Comparison of ENCODE assay signal across 9 mouse cellular contexts in the genomic region with DNA sequence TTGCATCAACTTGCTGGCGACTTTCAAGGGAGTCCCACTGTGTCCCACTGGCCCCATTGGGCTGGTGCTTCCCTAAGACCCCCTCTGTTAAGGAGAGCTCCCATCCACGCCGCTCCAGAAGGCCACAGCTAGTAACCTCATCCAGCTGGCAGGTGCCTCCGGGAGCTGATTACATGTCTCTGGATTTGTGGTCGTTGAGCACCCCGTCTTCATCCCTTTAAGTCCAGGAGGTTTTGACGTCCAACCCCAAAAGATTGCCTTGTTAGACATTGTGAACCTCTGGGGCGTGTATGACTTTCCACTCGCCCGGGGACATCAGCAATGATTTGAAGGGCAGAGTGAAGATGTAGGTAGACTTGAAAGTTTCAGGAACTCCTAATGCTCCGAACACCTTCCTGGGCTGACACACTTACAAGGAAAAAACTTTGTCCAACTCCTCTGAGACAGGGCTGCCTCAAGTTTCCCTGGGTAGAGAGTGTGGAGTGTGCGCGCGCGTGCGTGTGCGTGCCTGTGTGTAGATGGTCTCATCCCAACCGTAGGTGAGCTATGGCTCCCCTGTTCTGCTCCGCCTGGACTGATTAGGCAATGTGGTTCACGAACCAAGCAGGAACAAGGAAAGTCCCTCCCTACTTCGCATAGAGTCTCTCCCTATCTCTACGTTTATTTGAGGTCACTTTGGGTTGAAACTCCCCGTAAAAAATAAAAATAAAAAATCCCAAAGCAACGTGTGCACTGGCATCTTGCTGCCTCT. TPM values are rescaled to one million over a fixed set of nuclear protein-coding genes. Genes with fewer than 3 reads are reported as not detected.
DNase-seq lines count a peak whose midpoint lies in the region; ATAC-seq and TF ChIP-seq lines count a peak whose summit lies in the region.
"Had no signal": no experiment of that assay in that cellular context is flagged by ENCODE, and none has a peak within 500 bp of the region (broad histone marks: within the 10 kb centered on the region; RNA-seq: fewer than 3 reads in every experiment).

No protein-coding gene starts in this region.

- no peak for TF ChIP-seq CTCF in MEL (IDR thresholded peaks at IDR 0.05 in 2 of 3, conservative IDR thresholded peaks at IDR 0.05 in 1 of 3; ENCODE audit: control insufficient read depth in 1 of 3, insufficient read depth in 1 of 3, low read depth in 2 of 3, low read length in 3 of 3, poor library complexity in 1 of 3, severe bottlenecking in 1 of 3)

- peak in 1 of 2 experiments; percentile 37; a peak in 1 of 4 replicates for TF ChIP-seq POLR2A in MEL (IDR thresholded peaks at IDR 0.05; ENCODE audit: control insufficient read depth in 1 of 2, insufficient read depth in 1 of 2, low read depth in 1 of 2, low read length in 2 of 2, poor library complexity in 1 of 2)

- no peaks in the 10 kb centered on the region for H3K36me3 ChIP-seq in MEL (ENCODE audit: control insufficient read depth in 1 of 2, insufficient read depth in 2 of 2, low read length in 2 of 2)
- no peaks in the 10 kb centered on the region for H3K36me3 ChIP-seq in hindbrain, embryonic 11.5 days (ENCODE audit: control insufficient read depth, insufficient read depth, low read length)
- no peaks in the 10 kb centered on the region for H3K36me3 ChIP-seq in liver, embryonic 13.5 days
- H3K36me3 ChIP-seq in stomach, embryonic 16.5 days (ENCODE audit: control insufficient read depth, insufficient read depth, low read length) = no peaks in the 10 kb centered on the region

- peak; percentile 16 for DNase-seq in gastrocnemius, postnatal 10 days
- no peak for DNase-seq in gastrocnemius, postnatal 25 days
- DNase-seq in MEL (ENCODE audit: low read depth, low spot score) = no peak
- DNase-seq in hindbrain, embryonic 11.5 days (ENCODE audit: low spot score) = peak; percentile 45
- no peak for DNase-seq in liver, embryonic 13.5 days
- DNase-seq in left cerebral cortex, adult 8-10 months (ENCODE audit: low spot score in 2 of 2) = no peak
- DNase-seq in cerebellum, adult 18-20 months = no peak

- TF ChIP-seq EP300 in MEL (IDR thresholded peaks at IDR 0.05; ENCODE audit: low read depth in 1 of 2, low read length in 2 of 2) = no peak

- H3K27me3 ChIP-seq in MEL (ENCODE audit: control insufficient read depth in 1 of 2, insufficient read depth in 2 of 2, low read length in 2 of 2) = no peaks in the 10 kb centered on the region
- H3K27me3 ChIP-seq in hindbrain, embryonic 11.5 days (ENCODE audit: control insufficient read depth, insufficient read depth, low read length) = peaks cover 68% of the 10 kb centered on the region
- H3K27me3 ChIP-seq in liver, embryonic 13.5 days = peaks cover 99% of the 10 kb centered on the region
- peaks cover 29% of the 10 kb centered on the region for H3K27me3 ChIP-seq in stomach, embryonic 16.5 days (ENCODE audit: control insufficient read depth, insufficient read depth, low read length)

- H3K9me3 ChIP-seq in MEL (replicated peaks; ENCODE audit: insufficient read depth, low read length) = no peaks in the 10 kb centered on the region
- no peaks in the 10 kb centered on the region for H3K9me3 ChIP-seq in hindbrain, embryonic 11.5 days (ENCODE audit: control insufficient read depth, low read length)
- no peaks in the 10 kb centered on the region for H3K9me3 ChIP-seq in liver, embryonic 13.5 days (replicated peaks)
- H3K9me3 ChIP-seq in stomach, embryonic 16.5 days (replicated peaks; ENCODE audit: control insufficient read depth, low read length) = no peaks in the 10 kb centered on the region

- peak overlapping the region; percentile 83 for H3K9ac ChIP-seq in MEL (ENCODE audit: control insufficient read depth, low read depth, low read length, poor library complexity, severe bottlenecking)
- H3K9ac ChIP-seq in hindbrain, embryonic 11.5 days (ENCODE audit: low read depth, low read length) = no peak overlapping the region; the same call in 1 of the 2 replicates
- H3K9ac ChIP-seq in liver, embryonic 13.5 days = no peak overlapping the region
- peak overlapping the region; percentile 69 for H3K9ac ChIP-seq in stomach, embryonic 16.5 days (ENCODE audit: low read length)

- peak overlapping the region; percentile 88 to 100 for H3K4me3 ChIP-seq in MEL (ENCODE audit: control insufficient read depth in 1 of 2, insufficient read depth in 1 of 2, low read depth in 2 of 2, low read length in 2 of 2)
- H3K4me3 ChIP-seq in hindbrain, embryonic 11.5 days (ENCODE audit: low read depth, low read length) = no peak overlapping the region; the same call in 1 of the 2 replicates
- H3K4me3 ChIP-seq in liver, embryonic 13.5 days (replicated peaks) = peak overlapping the region; percentile 56
- H3K4me3 ChIP-seq in stomach, embryonic 16.5 days (replicated peaks; ENCODE audit: low read length) = peak overlapping the region; percentile 61

- no peaks in the 10 kb centered on the region; a peak in 1 of 4 replicates for H3K4me1 ChIP-seq in MEL (ENCODE audit: control insufficient read depth in 1 of 2, insufficient read depth in 2 of 2, low read length in 2 of 2)
- peaks cover 7% of the 10 kb centered on the region; the same call in 1 of the 2 replicates for H3K4me1 ChIP-seq in hindbrain, embryonic 11.5 days (replicated peaks; ENCODE audit: control insufficient read depth, insufficient read depth, low read length)
- peaks cover 37% of the 10 kb centered on the region for H3K4me1 ChIP-seq in liver, embryonic 13.5 days (replicated peaks)
- H3K4me1 ChIP-seq in stomach, embryonic 16.5 days (ENCODE audit: control insufficient read depth, insufficient read depth, low read length) = peaks cover 32% of the 10 kb centered on the region

- H3K4me2 ChIP-seq in hindbrain, embryonic 11.5 days (replicated peaks; ENCODE audit: low read depth, low read length) = peak overlapping the region; percentile 77
- H3K4me2 ChIP-seq in liver, embryonic 13.5 days = peak overlapping the region; percentile 77
- peak overlapping the region; percentile 92 for H3K4me2 ChIP-seq in stomach, embryonic 16.5 days (ENCODE audit: low read depth, low read length)

- H3K27ac ChIP-seq in MEL (ENCODE audit: control insufficient read depth, low read depth, low read length) = peak overlapping the region; percentile 48
- H3K27ac ChIP-seq in hindbrain, embryonic 11.5 days (ENCODE audit: low read depth, low read length) = no peak overlapping the region; the same call in 1 of the 2 replicates
- no peak overlapping the region for H3K27ac ChIP-seq in liver, embryonic 13.5 days
- peak overlapping the region; percentile 72 for H3K27ac ChIP-seq in stomach, embryonic 16.5 days (ENCODE audit: low read length)

- no peak for TF ChIP-seq RAD21 in MEL (IDR thresholded peaks at IDR 0.05; ENCODE audit: low read depth, low read length)

- no peak for ATAC-seq in hindbrain, embryonic 11.5 days (ENCODE audit: low FRiP score)
- ATAC-seq in liver, embryonic 13.5 days (ENCODE audit: low read depth) = no peak
- ATAC-seq in stomach, embryonic 16.5 days (ENCODE audit: insufficient read depth, low FRiP score) = no peak

- no peaks in the 10 kb centered on the region; the same call in 1 of the 2 replicates for H3K79me2 ChIP-seq in MEL (ENCODE audit: control insufficient read depth, insufficient read depth, low read length, poor library complexity)

- WGBS in hindbrain, embryonic 11.5 days = 4% methylated on average over 24 of the region's 24 CpGs
- 5% methylated on average over 24 of the region's 24 CpGs for WGBS in liver, embryonic 13.5 days (ENCODE audit: insufficient replicate concordance)
- 9% methylated on average over 24 of the region's 24 CpGs for WGBS in stomach, embryonic 16.5 days

TF ChIP-seq in MEL, 35 proteins besides CTCF, POLR2A, EP300 and RAD21 (continues in another document):
- no peak; the same call in 1 of the 2 replicates for TF ChIP-seq BHLHE40 (IDR thresholded peaks at IDR 0.05; ENCODE audit: borderline replicate concordance, low read depth, low read length)
- TF ChIP-seq UBTF (IDR thresholded peaks at IDR 0.05; ENCODE audit: borderline replicate concordance, insufficient read depth, low read depth, low read length) = no peak
- no peak for TF ChIP-seq ETS1 (IDR thresholded peaks at IDR 0.05; ENCODE audit: low read depth, low read length)
- peak; percentile 64; the same call in 1 of the 2 replicates for TF ChIP-seq ZMIZ1 (IDR thresholded peaks at IDR 0.05; ENCODE audit: low read depth, low read length)
- no peak for TF ChIP-seq HCFC1 (IDR thresholded peaks at IDR 0.05; ENCODE audit: low read depth, low read length)
- peak; percentile 67 for TF ChIP-seq NRF1 (IDR thresholded peaks at IDR 0.05; ENCODE audit: insufficient read depth, low read depth, low read length, poor library complexity, severe bottlenecking)

RNA-seq across cellular contexts. Expression of a gene that starts 7.4 kb away (rescaled TPM):
- total RNA-seq in gastrocnemius, postnatal 10 days (2021) = not detected
- total RNA-seq in gastrocnemius, postnatal 25 days (2021) = not detected
- total RNA-seq in MEL (2012; rRNA removed) = not detected in 2 replicates
- under 1 TPM in 1 of 2 experiments, not detected in 1; 0.21 TPM for polyA plus RNA-seq in MEL (2012; ENCODE audit: insufficient read depth in 1 of 2, insufficient read length in 2 of 2, low read depth in 1 of 2, low replicate concordance in 2 of 2, missing spikeins in 1 of 2)
- not detected in 2 replicates for polyA plus RNA-seq in hindbrain, embryonic 11.5 days (2014; fragmentation: Nextera tagmentation; extraction: Ambion mirVana)
- polyA plus RNA-seq in liver, embryonic 13.5 days (2015; fragmentation: Nextera tagmentation; extraction: Ambion mirVana) = not detected in 2 replicates
- not detected in 2 replicates for polyA plus RNA-seq in stomach, embryonic 16.5 days (2015; fragmentation: Nextera tagmentation; extraction: Ambion mirVana)
- not detected for total RNA-seq in left cerebral cortex, adult 8-10 months (2022)
- polyA plus RNA-seq: C2C12 had no signal

RNA-seq across cellular contexts. Expression of a gene that starts 10.4 kb away (rescaled TPM):
- 10 to 100 TPM; 11.0 to 14.3 TPM for total RNA-seq in gastrocnemius, postnatal 10 days (2021)
- total RNA-seq in gastrocnemius, postnatal 25 days (2021) = 1 to 10 TPM; 2.7 to 3.6 TPM
- not detected in 2 replicates for total RNA-seq in MEL (2012; rRNA removed)
- under 1 TPM in 1 of 2 experiments, not detected in 1; 0.01 TPM for polyA plus RNA-seq in MEL (2012; ENCODE audit: insufficient read depth in 1 of 2, insufficient read length in 2 of 2, low read depth in 1 of 2, low replicate concordance in 2 of 2, missing spikeins in 1 of 2)
- 2.3 and 3.7 TPM in 2 replicates for polyA plus RNA-seq in hindbrain, embryonic 11.5 days (2014; fragmentation: Nextera tagmentation; extraction: Ambion mirVana)
- 0.25 and 0.27 TPM in 2 replicates for polyA plus RNA-seq in liver, embryonic 13.5 days (2015; fragmentation: Nextera tagmentation; extraction: Ambion mirVana)
- polyA plus RNA-seq in stomach, embryonic 16.5 days (2015; fragmentation: Nextera tagmentation; extraction: Ambion mirVana) = 2.9 and 3.1 TPM in 2 replicates
- 1 to 10 TPM; 1.8 to 2.3 (median 2.0) TPM for total RNA-seq in left cerebral cortex, adult 8-10 months (2022)

RNA-seq across cellular contexts. Expression of a gene that starts 43.5 kb away (rescaled TPM):
- 1 to 10 TPM; 3.0 to 4.4 TPM for total RNA-seq in gastrocnemius, postnatal 10 days (2021)
- 1 to 10 TPM; 1.2 to 1.4 TPM for total RNA-seq in gastrocnemius, postnatal 25 days (2021)
- 0.07 and 0.12 TPM in 2 replicates for total RNA-seq in MEL (2012; rRNA removed)
- polyA plus RNA-seq in MEL (2012; ENCODE audit: insufficient read depth in 1 of 2, insufficient read length in 2 of 2, low read depth in 1 of 2, low replicate concordance in 2 of 2, missing spikeins in 1 of 2) = under 1 TPM in 1 of 2 experiments, not detected in 1; 0.64 TPM
- polyA plus RNA-seq in hindbrain, embryonic 11.5 days (2014; fragmentation: Nextera tagmentation; extraction: Ambion mirVana) = 0.08 and 0.13 TPM in 2 replicates
- 0.05 and 0.06 TPM in 2 replicates for polyA plus RNA-seq in liver, embryonic 13.5 days (2015; fragmentation: Nextera tagmentation; extraction: Ambion mirVana)
- 0.17 and 0.22 TPM in 2 replicates for polyA plus RNA-seq in stomach, embryonic 16.5 days (2015; fragmentation: Nextera tagmentation; extraction: Ambion mirVana)
- total RNA-seq in left cerebral cortex, adult 8-10 months (2022) = under 1 TPM in 3 of 4 experiments, not detected in 1; 0.13 to 0.33 (median 0.21) TPM

Comparison
In these comparisons a context has a peak if more than half of its experiments do, and no peak if none do; other contexts are left out.
1. DNase-seq: peak in gastrocnemius, postnatal 10 days (single experiment) and hindbrain, embryonic 11.5 days (single experiment); none in gastrocnemius, postnatal 25 days (single experiment), MEL (single experiment), liver, embryonic 13.5 days (single experiment), left cerebral cortex, adult 8-10 months (0 of 2) and cerebellum, adult 18-20 months (0 of 2).
2. H3K27ac ChIP-seq: peak in MEL (single experiment) and stomach, embryonic 16.5 days (single experiment); none in hindbrain, embryonic 11.5 days (single experiment) and liver, embryonic 13.5 days (single experiment).
3. H3K9ac ChIP-seq: peak in MEL (single experiment) and stomach, embryonic 16.5 days (single experiment); none in hindbrain, embryonic 11.5 days (single experiment) and liver, embryonic 13.5 days (single experiment).
4. Peak in every context shown above with its lines, with median percentiles within 50 percentile points of each other: H3K4me2 ChIP-seq.